Mouse (Mus musculus): ENCODE data around the gene Gjb5.

DNA sequence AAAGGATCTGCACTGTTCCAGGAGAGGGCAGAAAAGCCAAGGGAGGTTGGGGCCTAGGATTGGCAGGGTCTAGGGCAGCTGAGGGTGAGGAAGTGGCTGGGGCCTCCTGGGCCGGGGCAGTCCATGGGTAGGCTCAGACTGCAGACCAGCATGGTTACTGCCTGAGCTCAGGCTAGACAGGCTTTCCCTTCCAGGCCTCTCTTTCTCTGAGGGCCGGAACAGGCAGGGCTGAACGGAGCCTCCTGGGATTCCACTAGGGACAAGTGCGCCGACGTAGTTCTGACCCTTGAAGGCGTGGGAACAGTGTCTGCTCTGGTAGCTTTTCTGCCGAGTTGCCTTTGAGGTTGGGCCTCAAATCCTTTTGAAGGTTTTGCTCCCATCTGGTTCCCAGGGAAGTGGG is 42.2 kb downstream of the Gjb5 start:
- TF ChIP-seq USF1 (IDR thresholded peaks at IDR 0.05; ENCODE audit: low read depth) = no peak
- TF ChIP-seq CTCF (IDR thresholded peaks at IDR 0.05; ENCODE audit: control insufficient read depth, insufficient read depth, insufficient read length) = no peak
- no peak for TF ChIP-seq MYOD1 (IDR thresholded peaks at IDR 0.05; ENCODE audit: control insufficient read depth, insufficient read length, low read depth)
- TF ChIP-seq MAX (IDR thresholded peaks at IDR 0.05) = no peak
- TF ChIP-seq MYOG (IDR thresholded peaks at IDR 0.05; ENCODE audit: control insufficient read depth, extremely low read depth, insufficient read length) = no peak
- TF ChIP-seq CEBPB (IDR thresholded peaks at IDR 0.05; ENCODE audit: low read depth) = no peak

All from C2C12 (cell line).